Mouse (Mus musculus): ENCODE results near the gene Foxi2. TPM values are rescaled to one million over a fixed set of nuclear protein-coding genes. Genes with fewer than 3 reads are reported as not detected.

Gene Foxi2
- not detected in 2 replicates for polyA plus RNA-seq (2021; fragmentation: Nextera tagmentation)
- long read RNA-seq, experiment 1 = 0 reads
- long read RNA-seq, experiment 2 = 0 reads

GRCm38 (mm10) chr7:135410237-135410965 is at the start of gene Foxi2:
Foxi2 (plus strand) TSS chr7:135410308.

Other genes with a start within 250 kb of the Foxi2 start
- not detected in 2 replicates for gene Nps, start 151.6 kb upstream of the Foxi2 start, polyA plus RNA-seq (2021; fragmentation: Nextera tagmentation)
- not detected in 2 replicates for gene Clrn3, start 118.3 kb downstream of the Foxi2 start, polyA plus RNA-seq (2021; fragmentation: Nextera tagmentation)
- 8.4 and 10.1 TPM in 2 replicates for gene Ptpre, start 127.2 kb downstream of the Foxi2 start, polyA plus RNA-seq (2021; fragmentation: Nextera tagmentation)